Mouse (Mus musculus): ENCODE data around the gene Gm20388. TPM values are rescaled to one million over a fixed set of nuclear protein-coding genes. Genes with fewer than 3 reads are reported as not detected.

The Gm20388 gene
- polyA plus RNA-seq, 1 experiment from 2014 or later = 47.1 TPM

- WGBS (ENCODE audit: missing documents) = 88% methylated on average over 4 of the region's 4 CpGs
- H3K4me3 ChIP-seq (ENCODE audit: inconsistent target) = no peak overlapping the region
- peak overlapping the region; percentile 71 for H3K27ac ChIP-seq
- no peaks in the 10 kb centered on the region for H3K36me3 ChIP-seq (ENCODE audit: inconsistent target)
- peaks cover 5% of the 10 kb centered on the region; the same call in 1 of the 2 replicates for H3K79me2 ChIP-seq (ENCODE audit: inconsistent target)
Measured at GRCm38 (mm10) chr8:122140411-122140810, 2229.8 kb downstream of the Gm20388 start.

DNA sequence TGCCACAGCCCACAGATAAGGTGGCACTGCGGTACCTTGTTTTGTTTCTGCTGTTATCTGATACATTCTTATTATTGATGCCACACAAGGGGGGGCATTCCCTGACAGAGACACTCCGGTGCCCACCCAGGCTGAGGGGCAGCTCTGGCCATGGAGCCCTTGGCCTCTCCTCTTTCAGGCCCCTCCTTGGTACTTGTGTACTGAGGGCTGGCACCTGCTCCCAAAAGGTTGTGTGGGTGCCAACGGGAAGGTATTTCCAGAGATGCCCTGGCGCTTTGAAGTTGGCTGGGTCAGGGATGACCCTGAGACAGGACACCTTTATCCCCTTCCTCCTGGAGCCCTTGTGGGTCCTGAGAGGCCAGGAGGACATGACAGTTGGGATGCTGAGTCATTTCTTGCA, 2231.8 kb downstream of the Gm20388 start:
- H3K36me3 ChIP-seq (ENCODE audit: inconsistent target) = no peaks in the 10 kb centered on the region
- 97% methylated on average over 4 of the region's 4 CpGs for WGBS (ENCODE audit: missing documents)
- H3K4me3 ChIP-seq (ENCODE audit: inconsistent target) = no peak overlapping the region
- peaks cover 5% of the 10 kb centered on the region; the same call in 1 of the 2 replicates for H3K79me2 ChIP-seq (ENCODE audit: inconsistent target)
- H3K27ac ChIP-seq = no peak overlapping the region

DNA sequence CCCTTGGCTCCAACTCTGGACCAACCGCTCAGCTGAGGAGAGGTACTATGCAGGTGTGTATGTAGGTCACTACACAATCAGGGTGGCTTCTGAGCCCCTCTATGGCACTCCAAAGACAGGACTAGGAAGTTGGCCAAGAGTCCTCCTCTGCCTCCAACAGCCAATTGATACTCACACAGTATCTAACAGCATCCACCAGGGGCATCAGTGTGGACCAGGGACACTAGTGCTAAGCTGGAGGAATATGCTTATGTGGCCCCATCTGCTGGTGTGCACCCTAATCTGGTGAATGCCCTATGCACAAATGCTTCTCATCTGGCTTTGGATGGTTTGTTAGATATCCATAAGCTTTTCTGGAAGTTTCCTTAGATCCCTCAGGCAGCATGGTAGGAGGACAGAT, 2232.6 kb downstream of the Gm20388 start:
- peaks cover 5% of the 10 kb centered on the region; the same call in 1 of the 2 replicates for H3K79me2 ChIP-seq (ENCODE audit: inconsistent target)
- no peak overlapping the region for H3K4me3 ChIP-seq (ENCODE audit: inconsistent target)
- no peak overlapping the region for H3K27ac ChIP-seq
- WGBS (ENCODE audit: missing documents) = 100% methylated on average over 1 of the region's 1 CpGs
- no peaks in the 10 kb centered on the region for H3K36me3 ChIP-seq (ENCODE audit: inconsistent target)

- Histone ChIP-seq H3K36me3 (ENCODE audit: inconsistent target) (no peaks in the 10 kb centered on the region), H3K4me3 (ENCODE audit: inconsistent target) (no peak overlapping the region), H3K27ac (peak overlapping the region; percentile 59), H3K79me2 (ENCODE audit: inconsistent target) (no peaks in the 10 kb centered on the region)
- WGBS (ENCODE audit: missing documents) = 24% methylated on average over 11 of the region's 11 CpGs
Measured at GRCm38 (mm10) chr8:122144729-122145311, 2234.2 kb downstream of the Gm20388 start.

- H3K36me3 ChIP-seq (ENCODE audit: inconsistent target) = no peaks in the 10 kb centered on the region
- WGBS (ENCODE audit: missing documents) = 71% methylated on average over 3 of the region's 4 CpGs
- H3K27ac ChIP-seq = no peak overlapping the region
- H3K4me3 ChIP-seq (ENCODE audit: inconsistent target) = no peak overlapping the region
- no peaks in the 10 kb centered on the region for H3K79me2 ChIP-seq (ENCODE audit: inconsistent target)
Measured at GRCm38 (mm10) chr8:122149045-122149444, 2238.4 kb downstream of the Gm20388 start.

DNA sequence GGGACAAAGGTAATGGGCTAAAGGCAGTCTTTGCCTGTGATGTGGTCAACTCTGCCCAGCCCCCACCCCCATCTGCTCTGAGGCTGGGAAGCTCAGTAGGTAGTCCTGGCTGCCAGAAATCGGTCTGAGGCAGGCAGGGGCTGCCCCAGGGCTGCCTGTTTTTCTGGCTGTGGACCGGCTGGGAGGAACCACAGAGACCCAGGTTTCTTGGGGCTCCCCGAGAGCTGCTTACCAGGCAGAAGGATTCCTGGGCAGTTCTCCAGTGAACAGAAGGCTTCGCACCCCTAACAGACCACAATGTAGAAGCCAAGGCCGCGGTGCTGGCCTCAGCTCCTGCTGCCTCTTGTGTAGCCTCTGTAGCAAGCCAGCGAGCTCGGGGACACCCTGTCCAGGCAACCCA, 2239.0 kb downstream of the Gm20388 start:
- 89% methylated on average over 8 of the region's 8 CpGs for WGBS (ENCODE audit: missing documents)

DNA sequence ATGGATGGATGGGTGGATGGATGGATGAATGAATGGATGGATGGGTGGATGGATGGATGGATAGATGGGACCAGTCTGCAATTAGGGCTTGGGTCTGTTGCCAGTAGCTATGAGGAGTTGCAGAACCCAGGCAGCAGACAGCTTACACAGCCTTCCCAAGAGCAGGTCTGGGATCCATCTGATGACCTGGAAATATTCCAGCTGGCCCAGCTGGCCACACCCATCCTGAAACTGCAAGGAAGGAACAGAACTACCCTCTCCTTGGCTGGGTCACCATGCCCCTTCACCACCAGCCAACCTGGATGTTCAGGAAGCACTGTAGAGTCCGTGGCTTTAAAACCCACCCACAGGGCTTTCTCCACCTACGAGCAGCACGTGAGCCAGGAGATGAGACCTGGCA, 2240.9 kb downstream of the Gm20388 start:
- whole genome bisulfite sequencing (ENCODE audit: missing documents) = 57% methylated on average over 3 of the region's 3 CpGs
- Histone ChIP-seq H3K4me3 (ENCODE audit: inconsistent target) (no peak overlapping the region), H3K79me2 (ENCODE audit: inconsistent target) (no peaks in the 10 kb centered on the region), H3K36me3 (ENCODE audit: inconsistent target) (no peaks in the 10 kb centered on the region), H3K27ac (no peak overlapping the region)

More for the DNA sequence above, 2239.0 kb downstream of the Gm20388 start:
- Histone ChIP-seq H3K27ac (no peak overlapping the region), H3K79me2 (ENCODE audit: inconsistent target) (no peaks in the 10 kb centered on the region), H3K36me3 (ENCODE audit: inconsistent target) (no peaks in the 10 kb centered on the region), H3K4me3 (ENCODE audit: inconsistent target) (no peak overlapping the region)

GRCm38 (mm10) chr8:122155082-122155643, 2244.5 kb downstream of the Gm20388 start:
- H3K4me3 ChIP-seq (ENCODE audit: inconsistent target) = no peak overlapping the region
- no peaks in the 10 kb centered on the region for H3K79me2 ChIP-seq (ENCODE audit: inconsistent target)
- no peak overlapping the region for H3K27ac ChIP-seq
- no peaks in the 10 kb centered on the region for H3K36me3 ChIP-seq (ENCODE audit: inconsistent target)
- WGBS (ENCODE audit: missing documents) = 71% methylated on average over 10 of the region's 10 CpGs

GRCm38 (mm10) chr8:122155964-122156363, 2245.3 kb downstream of the Gm20388 start:
- no peak overlapping the region for H3K27ac ChIP-seq
- H3K79me2 ChIP-seq (ENCODE audit: inconsistent target) = no peaks in the 10 kb centered on the region
- no peak overlapping the region for H3K4me3 ChIP-seq (ENCODE audit: inconsistent target)
- 91% methylated on average over 9 of the region's 9 CpGs for WGBS (ENCODE audit: missing documents)
- H3K36me3 ChIP-seq (ENCODE audit: inconsistent target) = no peaks in the 10 kb centered on the region

- H3K27ac ChIP-seq = no peak overlapping the region
- no peaks in the 10 kb centered on the region for H3K79me2 ChIP-seq (ENCODE audit: inconsistent target)
- 98% methylated on average over 12 of the region's 12 CpGs for WGBS (ENCODE audit: missing documents)
- H3K4me3 ChIP-seq (ENCODE audit: inconsistent target) = no peak overlapping the region
- H3K36me3 ChIP-seq (ENCODE audit: inconsistent target) = no peaks in the 10 kb centered on the region
Measured at GRCm38 (mm10) chr8:122157689-122158088, 2247.0 kb downstream of the Gm20388 start.

DNA sequence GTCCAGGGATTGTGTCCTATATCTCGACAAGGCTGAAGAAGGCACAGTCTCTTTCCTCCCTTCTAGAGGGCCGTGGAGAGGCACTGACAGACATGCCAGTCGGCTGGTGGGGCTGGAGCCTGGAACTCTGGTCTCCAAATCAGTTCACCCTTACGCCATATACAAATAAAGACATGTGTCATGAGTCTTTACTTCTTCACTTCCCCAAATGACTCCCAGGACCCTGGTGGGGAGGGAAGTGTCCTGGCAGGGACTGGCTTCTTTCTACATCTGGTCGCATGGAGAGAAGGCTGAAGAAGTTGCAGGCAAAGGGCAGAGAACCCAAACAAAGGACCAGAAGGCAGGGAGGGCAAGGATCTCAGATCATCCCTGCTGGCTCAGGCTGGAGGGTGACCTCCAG, 2249.5 kb downstream of the Gm20388 start:
- 53% methylated on average over 5 of the region's 5 CpGs for WGBS (ENCODE audit: missing documents)

DNA sequence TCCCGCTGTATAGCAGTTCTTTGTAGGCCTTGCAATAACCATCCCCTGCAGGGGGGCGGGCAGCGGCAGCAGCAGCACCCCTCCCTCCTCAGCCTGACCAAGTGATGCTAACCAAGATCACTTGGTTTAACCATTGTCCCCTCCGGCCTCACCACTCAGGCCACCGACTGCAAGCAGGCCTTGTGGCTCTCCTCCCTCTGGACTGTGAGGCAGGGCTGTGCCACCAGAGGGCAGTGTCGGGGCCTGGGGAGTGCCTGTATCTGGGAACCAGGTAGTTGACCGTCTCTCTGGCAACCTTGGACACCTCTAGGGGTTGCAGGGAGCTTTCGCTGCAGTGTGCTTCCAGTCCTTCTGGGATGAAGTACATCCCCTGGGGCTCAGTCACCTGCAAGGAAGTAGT, 2252.4 kb downstream of the Gm20388 start:
- 44% methylated on average over 7 of the region's 8 CpGs for WGBS (ENCODE audit: missing documents)
- H3K36me3 ChIP-seq (ENCODE audit: inconsistent target) = no peaks in the 10 kb centered on the region
- H3K27ac ChIP-seq = no peak overlapping the region
- H3K79me2 ChIP-seq (ENCODE audit: inconsistent target) = no peaks in the 10 kb centered on the region
- H3K4me3 ChIP-seq (ENCODE audit: inconsistent target) = no peak overlapping the region

More for the DNA sequence above, 2249.5 kb downstream of the Gm20388 start:
- Histone ChIP-seq H3K27ac (no peak overlapping the region), H3K79me2 (ENCODE audit: inconsistent target) (no peaks in the 10 kb centered on the region), H3K4me3 (ENCODE audit: inconsistent target) (no peak overlapping the region), H3K36me3 (ENCODE audit: inconsistent target) (no peaks in the 10 kb centered on the region)

DNA sequence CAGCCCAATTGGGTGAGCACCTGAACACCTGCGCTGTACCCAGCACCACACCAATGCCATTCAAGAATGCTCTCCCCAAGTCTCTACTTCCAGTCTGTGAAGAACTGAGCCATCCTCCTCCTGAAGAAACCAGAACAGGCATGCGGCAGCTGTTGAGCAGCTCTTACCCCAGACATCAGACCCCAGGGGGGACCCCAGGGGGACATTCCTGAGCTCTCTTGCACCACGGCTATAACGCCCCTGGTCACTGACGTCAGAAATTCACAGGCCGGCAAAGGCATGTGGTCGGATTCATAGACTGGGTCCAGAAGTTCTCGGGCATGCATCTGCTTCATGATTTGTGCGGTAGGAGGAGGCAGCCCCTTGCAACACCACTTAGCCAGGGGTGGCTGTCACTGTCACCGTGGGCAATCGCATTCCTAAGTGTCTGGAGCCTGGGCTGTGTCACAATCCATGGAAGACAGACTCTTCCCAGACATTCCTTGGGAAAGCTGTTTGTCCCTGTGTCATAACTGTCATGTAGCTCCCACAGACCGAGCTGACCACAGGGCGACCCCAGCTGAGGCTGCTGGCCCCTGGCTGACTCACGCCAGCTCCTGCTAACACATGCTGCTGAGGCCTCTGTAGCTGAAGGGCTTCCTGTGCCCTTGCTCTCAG, 2256.7 kb downstream of the Gm20388 start:
- no peak overlapping the region for H3K4me3 ChIP-seq (ENCODE audit: inconsistent target)
- H3K27ac ChIP-seq = no peak overlapping the region
- no peaks in the 10 kb centered on the region for H3K36me3 ChIP-seq (ENCODE audit: inconsistent target)
- no peaks in the 10 kb centered on the region for H3K79me2 ChIP-seq (ENCODE audit: inconsistent target)
- WGBS (ENCODE audit: missing documents) = 91% methylated on average over 13 of the region's 14 CpGs

GRCm38 (mm10) chr8:122169446-122169845, 2258.8 kb downstream of the Gm20388 start:
- Histone ChIP-seq H3K36me3 (ENCODE audit: inconsistent target) (no peaks in the 10 kb centered on the region), H3K27ac (no peak overlapping the region), H3K79me2 (ENCODE audit: inconsistent target) (no peaks in the 10 kb centered on the region), H3K4me3 (ENCODE audit: inconsistent target) (no peak overlapping the region)
- WGBS (ENCODE audit: missing documents) = 91% methylated on average over 2 of the region's 2 CpGs

DNA sequence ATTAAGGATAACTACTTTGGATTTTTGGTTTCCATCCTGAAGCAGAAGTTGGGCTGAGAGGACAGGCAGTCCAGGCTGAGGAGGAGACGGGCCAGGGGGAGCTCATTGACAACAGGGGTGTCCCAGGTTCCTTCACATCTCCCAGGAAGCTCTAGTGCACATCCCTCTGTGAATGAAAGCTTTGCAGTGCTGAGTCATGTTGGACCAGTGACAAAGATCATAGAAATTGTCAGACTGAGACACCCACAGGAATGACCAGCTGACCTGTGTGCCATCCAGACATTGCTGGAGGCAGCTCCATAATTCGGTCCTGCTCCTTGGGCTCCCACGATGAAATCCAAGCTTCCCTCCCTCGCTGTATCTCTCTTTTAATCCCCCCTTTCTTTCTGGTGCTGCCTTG, 2261.2 kb downstream of the Gm20388 start:
- no peaks in the 10 kb centered on the region for H3K79me2 ChIP-seq (ENCODE audit: inconsistent target)
- H3K4me3 ChIP-seq (ENCODE audit: inconsistent target) = no peak overlapping the region
- H3K36me3 ChIP-seq (ENCODE audit: inconsistent target) = no peaks in the 10 kb centered on the region
- no peak overlapping the region for H3K27ac ChIP-seq
- 95% methylated on average over 4 of the region's 4 CpGs for WGBS (ENCODE audit: missing documents)

Data from macrophage (primary cell).